Mouse (Mus musculus): ENCODE measurements around the gene Hnf1b. TPM values are rescaled to one million over a fixed set of nuclear protein-coding genes. Genes with fewer than 3 reads are reported as not detected.

Hnf1b gene
- polyA plus RNA-seq, 1 experiment from 2014 or later = not detected

- Histone ChIP-seq H3K36me3 (ENCODE audit: poor library complexity, severe bottlenecking) (no peaks in the 10 kb centered on the region), H3K4me1 (no peaks in the 10 kb centered on the region), H3K4me3 (no peak overlapping the region), H3K9me3 (replicated peaks) (no peaks in the 10 kb centered on the region), H3K27ac (no peak overlapping the region), H3K4me2 (no peak overlapping the region), H3K9ac (no peak overlapping the region), H3K27me3 (no peaks in the 10 kb centered on the region)
- ATAC-seq = no peak
- 82% methylated on average over 8 of the region's 8 CpGs for WGBS
These were observed 64.0 kb downstream of the Hnf1b start for GRCm38 (mm10) chr11:83913824-83914311.

- WGBS = 87% methylated on average over 4 of the region's 4 CpGs
- no peaks in the 10 kb centered on the region for H3K4me1 ChIP-seq
- no peaks in the 10 kb centered on the region for H3K27me3 ChIP-seq
- no peak for ATAC-seq
- H3K9ac ChIP-seq = no peak overlapping the region
- no peak overlapping the region for H3K4me3 ChIP-seq
- no peaks in the 10 kb centered on the region for H3K36me3 ChIP-seq (ENCODE audit: poor library complexity, severe bottlenecking)
- H3K27ac ChIP-seq = no peak overlapping the region
- no peaks in the 10 kb centered on the region for H3K9me3 ChIP-seq (replicated peaks)
- H3K4me2 ChIP-seq = no peak overlapping the region
These were observed 64.6 kb downstream of the Hnf1b start for GRCm38 (mm10) chr11:83914501-83914900.

GRCm38 (mm10) chr11:83922600-83922999, 72.7 kb downstream of the Hnf1b start:
- H3K4me2 ChIP-seq = no peak overlapping the region
- no peak overlapping the region for H3K9ac ChIP-seq

GRCm38 (mm10) chr11:83927097-83927496, 77.2 kb downstream of the Hnf1b start:
- H3K9ac ChIP-seq = no peak overlapping the region
- H3K27ac ChIP-seq = no peak overlapping the region
- H3K4me1 ChIP-seq = no peaks in the 10 kb centered on the region
- no peak overlapping the region for H3K4me3 ChIP-seq
- 62% methylated on average over 3 of the region's 3 CpGs for WGBS
- H3K4me2 ChIP-seq = no peak overlapping the region
- no peaks in the 10 kb centered on the region for H3K9me3 ChIP-seq (replicated peaks)
- ATAC-seq = no peak
- no peaks in the 10 kb centered on the region for H3K27me3 ChIP-seq
- no peaks in the 10 kb centered on the region for H3K36me3 ChIP-seq (ENCODE audit: poor library complexity, severe bottlenecking)

More at GRCm38 (mm10) chr11:83922600-83922999, 72.7 kb downstream of the Hnf1b start:
- no peak for ATAC-seq
- WGBS = 73% methylated on average over 2 of the region's 2 CpGs
- Histone ChIP-seq H3K36me3 (ENCODE audit: poor library complexity, severe bottlenecking) (no peaks in the 10 kb centered on the region), H3K9me3 (replicated peaks) (no peaks in the 10 kb centered on the region), H3K4me1 (no peaks in the 10 kb centered on the region), H3K27me3 (no peaks in the 10 kb centered on the region), H3K4me3 (no peak overlapping the region), H3K27ac (no peak overlapping the region)

- H3K4me3 ChIP-seq = no peak overlapping the region
- no peak overlapping the region for H3K27ac ChIP-seq
- no peak overlapping the region for H3K4me2 ChIP-seq
- no peak overlapping the region for H3K9ac ChIP-seq
- no peaks in the 10 kb centered on the region for H3K4me1 ChIP-seq
- H3K27me3 ChIP-seq = peaks cover 7% of the 10 kb centered on the region; the same call in 1 of the 2 replicates
- no peaks in the 10 kb centered on the region for H3K36me3 ChIP-seq (ENCODE audit: poor library complexity, severe bottlenecking)
- WGBS = 78% methylated on average over 10 of the region's 10 CpGs
- no peak for ATAC-seq
- no peaks in the 10 kb centered on the region for H3K9me3 ChIP-seq (replicated peaks)
These were observed 82.7 kb downstream of the Hnf1b start for GRCm38 (mm10) chr11:83932506-83933106.

- Histone ChIP-seq H3K27ac (no peak overlapping the region), H3K4me2 (no peak overlapping the region), H3K36me3 (ENCODE audit: poor library complexity, severe bottlenecking) (no peaks in the 10 kb centered on the region), H3K4me3 (no peak overlapping the region), H3K27me3 (peaks cover 12% of the 10 kb centered on the region; the same call in 1 of the 2 replicates), H3K4me1 (no peaks in the 10 kb centered on the region), H3K9me3 (replicated peaks) (no peaks in the 10 kb centered on the region), H3K9ac (no peak overlapping the region)
- WGBS = 83% methylated on average over 4 of the region's 4 CpGs
- no peak for ATAC-seq
These were observed 83.5 kb downstream of the Hnf1b start for GRCm38 (mm10) chr11:83933376-83933775.

GRCm38 (mm10) chr11:83935986-83936665, 86.3 kb downstream of the Hnf1b start:
- Histone ChIP-seq H3K27ac (no peak overlapping the region), H3K27me3 (peaks cover 27% of the 10 kb centered on the region), H3K4me2 (no peak overlapping the region), H3K4me1 (no peaks in the 10 kb centered on the region), H3K36me3 (ENCODE audit: poor library complexity, severe bottlenecking) (no peaks in the 10 kb centered on the region), H3K9me3 (replicated peaks) (no peaks in the 10 kb centered on the region), H3K9ac (no peak overlapping the region), H3K4me3 (no peak overlapping the region)
- WGBS = 33% methylated on average over 7 of the region's 7 CpGs
- 0 out of 2 replicates have a peak, but pooled peaks have one; percentile 38 for ATAC-seq

GRCm38 (mm10) chr11:83938556-83938955, 88.7 kb downstream of the Hnf1b start:
- Histone ChIP-seq H3K4me1 (peaks cover 10% of the 10 kb centered on the region), H3K36me3 (ENCODE audit: poor library complexity, severe bottlenecking) (peaks cover 2% of the 10 kb centered on the region), H3K9me3 (replicated peaks) (no peaks in the 10 kb centered on the region), H3K27ac (no peak overlapping the region), H3K27me3 (peaks cover 27% of the 10 kb centered on the region), H3K4me2 (no peak overlapping the region), H3K9ac (no peak overlapping the region), H3K4me3 (no peak overlapping the region)
- 84% methylated on average over 8 of the region's 8 CpGs for WGBS
- no peak for ATAC-seq

- Histone ChIP-seq H3K9ac (peak within 1 kb of the TSS; percentile 85), H3K4me1 (peaks cover 10% of the 10 kb centered on the region), H3K9me3 (replicated peaks) (no peaks in the 10 kb centered on the region), H3K4me2 (peak within 1 kb of the TSS; percentile 79), H3K27ac (peak within 1 kb of the TSS; percentile 40; the same call in 1 of the 2 replicates), H3K36me3 (ENCODE audit: poor library complexity, severe bottlenecking) (peaks cover 38% of the 10 kb centered on the region), H3K27me3 (peaks cover 25% of the 10 kb centered on the region), H3K4me3 (peak within 1 kb of the TSS; percentile 80)
- peak; percentile 97 for ATAC-seq
- 1% methylated on average over 49 of the region's 49 CpGs for WGBS
These were observed 92.3 kb downstream of the Hnf1b start, which contains the start of gene Ddx52 for GRCm38 (mm10) chr11:83941950-83942840. Gene Ddx52 (plus strand): TSS chr11:83942062.

Data from forebrain, embryonic 13.5 days (tissue).